Mouse (Mus musculus) lung, embryonic 14.5 days (tissue): ENCODE measurements at regions not wholly inside any gene's neighbourhood (a gene's known extent, or its start where the extent isn't known, plus 50 kb on each side); places are given as distances from the start of the nearest gene placed in this dataset.

Experiments used
- ATAC-seq: fragments of 200-750 bp; cut with Nextera tagmentation; 2 replicates; pipeline ENCODE4 v1.8.0; 2017; ENCODE audit warnings: mild to moderate bottlenecking, moderate TSS enrichment, moderate library complexity; ENCODE audit not compliant: insufficient read depth
- DNase-seq: peaks from one replicate; pipeline ENCODE4 v3.0.0-alpha.2; 2015
- H3K27ac ChIP-seq: fragments of 300-500 bp; sonication (generic); 2 replicates; pipeline ENCODE4 v1.5.1; 2014; ENCODE audit warnings: low read depth, mild to moderate bottlenecking, moderate library complexity
- H3K27me3 ChIP-seq: fragments of 300-500 bp; sonication (generic); 2 replicates; pipeline ENCODE4 v1.6.1; 2014; ENCODE audit warnings: low read length, control low read depth; ENCODE audit not compliant: insufficient read depth
- H3K36me3 ChIP-seq: fragments of 300-500 bp; sonication (generic); 2 replicates; pipeline ENCODE4 v1.6.1; 2014; ENCODE audit warnings: control low read depth; ENCODE audit not compliant: insufficient read depth
- H3K4me1 ChIP-seq: fragments of 300-500 bp; sonication (generic); 2 replicates; pipeline ENCODE4 v1.6.1; 2014; ENCODE audit warnings: antibody characterized with exemption, control low read depth; ENCODE audit not compliant: insufficient read depth
- H3K4me2 ChIP-seq: fragments of 300-500 bp; sonication (generic); 2 replicates; pipeline ENCODE4 v1.6.1; 2014; ENCODE audit warnings: mild to moderate bottlenecking
- H3K4me3 ChIP-seq: fragments of 300-500 bp; sonication (generic); 2 replicates; pipeline ENCODE4 v1.5.1; 2014; ENCODE audit warnings: low read depth, low read length
- H3K9ac ChIP-seq: fragments of 300-500 bp; sonication (generic); 2 replicates; pipeline ENCODE4 v1.6.1; 2014
- H3K9me3 ChIP-seq: fragments of 300-500 bp; sonication (generic); 2 replicates; pipeline ENCODE4 v1.6.1; 2016; ENCODE audit warnings: low read depth, low read length, control low read depth
- CTCF ChIP-seq: IDR thresholded peaks from 2 replicates; pipeline ENCODE4 v1.5.1; 2016; ENCODE audit warnings: antibody characterized with exemption, low read depth
- WGBS: fragments of 180-500 bp; shearing (Covaris S2); extraction: QIAGEN DNeasy Blood & Tissue Kit; methylation state at CpG from one replicate; pipeline ENCODE4 v1.1.7; 2014; 5-methylcytosine and 5-hydroxymethylcytosine counted together

GRCm38 (mm10) chr6:135662801-135663537 is 300.6 kb downstream of the Emp1 start:
- Histone ChIP-seq H3K27me3 (no peaks in the 10 kb centered on the region), H3K9ac (no peak overlapping the region), H3K27ac (no peak overlapping the region), H3K4me3 (no peak overlapping the region), H3K4me2 (no peak overlapping the region), H3K4me1 (no peaks in the 10 kb centered on the region), H3K9me3 (no peaks in the 10 kb centered on the region), H3K36me3 (no peaks in the 10 kb centered on the region)
- no peak for DNase-seq
- 79% methylated on average over 4 of the region's 4 CpGs for WGBS
- ATAC-seq: no peak
- TF ChIP-seq CTCF: no peak
